Comparison of ENCODE assay signal across 41 mouse cellular contexts in genomic region chr5:3650881-3651280, GRCm38 (mm10). TPM values are rescaled to one million over a fixed set of nuclear protein-coding genes. Genes with fewer than 3 reads are reported as not detected.
"Had no signal": no experiment of that assay in that cellular context is flagged by ENCODE, and none has a peak within 500 bp of the region (broad histone marks: within the 10 kb centered on the region; RNA-seq: fewer than 3 reads in every experiment).

Gene Tmbim7, plus strand, starts transcription at chr5:3651181.

- H3K27me3 ChIP-seq: heart, embryonic 13.5 days; heart, embryonic 15.5 days; hindbrain, embryonic 12.5 days; intestine, embryonic 15.5 days; limb, embryonic 13.5 days; limb, embryonic 15.5 days; liver, embryonic 12.5 days had no signal

- H3K4me1 ChIP-seq: intestine, embryonic 15.5 days had no signal

- H3K36me3 ChIP-seq: heart, embryonic 13.5 days; heart, embryonic 15.5 days; hindbrain, embryonic 10.5 days; hindbrain, embryonic 12.5 days; intestine, embryonic 15.5 days; limb, embryonic 13.5 days; limb, embryonic 15.5 days; liver, embryonic 12.5 days had no signal

- H3K27ac ChIP-seq: gastrocnemius, adult 2 months; heart, adult 2 months; heart, embryonic 13.5 days; heart, embryonic 15.5 days; hindbrain, embryonic 10.5 days; hindbrain, embryonic 12.5 days; hindbrain, embryonic 14.5 days; intestine, embryonic 15.5 days; limb, embryonic 13.5 days; limb, embryonic 15.5 days; liver, embryonic 12.5 days; liver, embryonic 14.5 days had no signal

- H3K4me3 ChIP-seq: gastrocnemius, adult 2 months; heart, adult 2 months; heart, embryonic 13.5 days; heart, embryonic 15.5 days; hindbrain, embryonic 10.5 days; hindbrain, embryonic 12.5 days; intestine, embryonic 15.5 days; limb, embryonic 13.5 days; limb, embryonic 15.5 days; liver, embryonic 12.5 days had no signal

- DNase-seq: gastrocnemius, adult 2 months; gastrocnemius, postnatal 10 days; gastrocnemius, postnatal 25 days; heart, adult 2 months; heart, postnatal 14 days; heart, postnatal 4 days; kidney, adult 18-20 months; kidney, adult 8-10 months; kidney, postnatal 10 days; kidney, postnatal 36 days; layer of hippocampus, adult 9-11 months; layer of hippocampus, postnatal 36 days; left cerebral cortex, postnatal 4 days had no signal

RNA-seq across cellular contexts. Expression of gene Tmbim7, which starts in this region (rescaled TPM):
- total RNA-seq: gastrocnemius, adult 2 months; gastrocnemius, postnatal 10 days; gastrocnemius, postnatal 25 days; gastrocnemius, postnatal 4 days; heart, adult 2 months; heart, postnatal 14 days; heart, postnatal 4 days; layer of hippocampus, adult 18-20 months; layer of hippocampus, adult 8-10 months; layer of hippocampus, postnatal 14 days; layer of hippocampus, postnatal 36 days; left cerebral cortex, adult 18-20 months; left cerebral cortex, adult 8-10 months; left cerebral cortex, postnatal 10 days; left cerebral cortex, postnatal 25 days; left cerebral cortex, postnatal 4 days; liver, adult 2 months had no signal
- polyA plus RNA-seq: heart, embryonic 11.5 days; heart, embryonic 13.5 days; heart, embryonic 15.5 days; heart, postnatal 0 days; hindbrain, embryonic 10.5 days; hindbrain, embryonic 12.5 days; hindbrain, embryonic 14.5 days; hindbrain, embryonic 16.5 days; inflammation-experienced regulatory T-cells, adult 6 months; intestine, embryonic 15.5 days; intestine, postnatal 0 days; kidney, embryonic 14.5 days; kidney, embryonic 16.5 days; large intestine, adult 2 months; limb, embryonic 11.5 days; limb, embryonic 13.5 days; limb, embryonic 15.5 days; liver, adult 2 months; liver, embryonic 12.5 days; liver, embryonic 14.5 days had no signal
